Mouse (Mus musculus) Patski (cell line): ENCODE measurements at regions not wholly inside any gene's neighbourhood (a gene's known extent, or its start where the extent isn't known, plus 50 kb on each side); places are given as distances from the start of the nearest gene placed in this dataset.

Experiments
- ATAC-seq: fragments of 100-300 bp; one replicate; pipeline ENCODE4 v1.8.0; 2021
- CTCF ChIA-PET: fragments of 350-600 bp; sonication (Branson Sonifier 250); formaldehyde crosslinking; loops from one replicate; lab custom pipeline; 2022; ENCODE audit warnings: inconsistent platforms; lab: Charles Lee
- POLR2A ChIA-PET: fragments of 350-600 bp; sonication (Branson Sonifier 250); formaldehyde crosslinking; loops from one replicate; lab custom pipeline; 2022; ENCODE audit warnings: antibody characterized with exemption, inconsistent platforms; lab: Charles Lee
- DNase-seq: peaks from one replicate; pipeline ENCODE4 v3.0.0-alpha.2; 2011; ENCODE audit warnings: low read depth, low spot score
- H3K27me3 ChIP-seq: fragments of 371-371 bp; one replicate; pipeline ENCODE4 v1.5.1; 2021
- CTCF ChIP-seq: fragments of 100-300 bp; IDR thresholded peaks from one replicate; pipeline ENCODE4 v1.5.1; 2021
- in situ Hi-C: fragments of 300-500 bp; cut with MboI; formaldehyde crosslinking; loops from 3 replicates; pipeline ENCODE4 v1.11.1; 2018; ENCODE audit warnings: low pct_unique_long_range_greater_than_20kb, mixed read lengths

DNA sequence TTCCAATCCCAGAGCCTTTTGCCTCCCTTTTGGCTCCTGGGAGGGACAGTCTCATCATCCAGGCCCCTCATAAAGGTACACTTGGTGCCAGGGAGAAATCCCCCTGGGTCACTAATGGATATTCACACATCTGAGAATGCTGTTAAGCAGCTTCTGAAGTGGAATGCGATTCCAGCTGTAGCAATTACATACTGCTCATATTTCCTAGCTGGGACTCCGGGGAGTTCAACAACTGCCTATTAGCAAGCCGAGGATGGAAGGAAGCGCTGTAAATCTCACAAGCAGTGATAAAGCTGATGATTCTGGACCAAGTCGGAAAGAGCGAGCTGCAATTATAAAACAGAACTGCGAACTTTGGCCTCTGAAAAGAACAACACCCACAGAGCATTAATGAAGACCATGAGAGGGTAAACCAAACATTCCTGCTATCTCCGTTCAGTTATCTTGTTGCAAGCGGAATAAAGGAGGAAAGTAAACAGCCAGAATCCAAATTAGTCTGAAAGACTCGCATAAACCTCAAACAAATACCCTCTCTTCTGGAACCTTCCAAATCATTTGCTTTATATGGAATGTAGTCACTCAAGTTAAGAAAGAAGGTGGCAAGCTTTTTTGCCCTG lies 82.8 kb upstream of the Hgf start:
- CTCF ChIA-PET, result no interaction called here
- H3K27me3 ChIP-seq, result no peaks in the 10 kb centered on the region
- ATAC-seq, result no peak
- no peak for DNase-seq
- no peak for TF ChIP-seq CTCF
- POLR2A ChIA-PET, result no interaction called here
- in situ Hi-C loops, result no loop called here

DNA sequence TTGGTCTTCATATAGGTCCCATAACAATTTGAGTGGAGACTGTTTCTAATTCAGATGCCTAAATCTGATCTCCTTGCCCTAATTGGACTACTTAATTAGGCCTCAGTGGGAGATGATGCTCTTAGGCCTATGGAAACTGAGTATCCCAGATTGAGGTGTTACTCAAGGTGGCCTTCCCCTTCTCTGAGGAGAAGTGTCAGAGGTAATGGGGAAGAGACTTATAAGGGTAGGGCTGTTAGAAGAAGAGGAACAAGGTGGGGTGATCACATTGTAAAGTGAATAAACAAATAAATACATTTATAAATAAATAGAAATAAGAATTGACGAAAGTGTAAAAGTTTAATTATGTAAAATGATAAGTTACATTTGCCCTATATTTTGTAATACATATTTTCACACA lies 65.3 kb upstream of the Hgf start:
- ATAC-seq (no peak), DNase-seq (no peak)
- in situ Hi-C loops, result no loop called here
- H3K27me3 ChIP-seq, result no peaks in the 10 kb centered on the region
- ChIA-PET CTCF (no interaction called here), POLR2A (no interaction called here)
- no peak for TF ChIP-seq CTCF

DNA sequence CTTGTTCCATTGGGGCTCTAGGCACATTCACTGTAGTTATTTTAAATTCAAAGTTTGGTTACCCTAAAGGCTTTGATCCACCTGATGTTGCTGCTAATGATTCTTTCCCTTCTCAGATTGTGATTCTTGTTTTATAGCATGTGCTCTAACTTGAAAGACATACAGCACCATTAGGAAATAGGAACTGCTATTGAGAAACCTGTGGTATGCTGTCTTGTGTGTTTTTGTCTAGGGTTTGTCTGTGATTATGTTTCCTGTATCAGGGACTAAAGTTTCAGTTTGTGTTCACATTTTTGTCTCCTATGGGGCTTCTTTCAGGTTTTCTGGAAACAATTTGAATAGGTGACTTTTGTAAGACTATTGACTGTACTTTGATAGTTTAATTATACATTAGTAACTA lies 63.5 kb upstream of the Hgf start:
- no peaks in the 10 kb centered on the region for H3K27me3 ChIP-seq
- DNase-seq (no peak), ATAC-seq (no peak)
- in situ Hi-C loops, result no loop called here
- TF ChIP-seq CTCF, result no peak
- CTCF ChIA-PET, result no interaction called here
- POLR2A ChIA-PET, result no interaction called here

DNA sequence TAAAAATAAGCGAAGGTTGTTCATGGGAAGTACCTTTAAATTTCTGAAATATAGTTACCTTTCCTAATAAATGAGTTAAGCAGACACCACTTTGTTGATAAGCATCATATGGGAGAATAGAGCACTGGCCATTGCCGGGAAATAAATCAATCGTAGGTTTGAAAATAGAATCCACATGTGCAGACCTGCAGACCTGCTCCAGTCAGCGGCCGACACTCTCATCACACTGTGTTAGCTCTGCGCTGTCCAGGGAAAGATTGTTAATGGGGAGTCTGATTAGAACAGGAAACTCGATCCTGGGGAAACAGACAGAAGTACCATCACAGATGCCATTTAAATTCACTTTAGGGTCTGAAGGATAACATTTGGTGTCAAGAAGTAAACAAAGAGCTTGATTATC lies 53.4 kb upstream of the Hgf start:
- ChIA-PET POLR2A (no interaction called here), CTCF (no interaction called here)
- no peak for DNase-seq
- H3K27me3 ChIP-seq, result peaks cover 11% of the 10 kb centered on the region
- in situ Hi-C loops, result no loop called here
- ATAC-seq, result no peak
- TF ChIP-seq CTCF, result no peak
